Mouse (Mus musculus): Measurements from ENCODE around the gene Gm13275. TPM values are rescaled to one million over a fixed set of nuclear protein-coding genes. Genes with fewer than 3 reads are reported as not detected.

Gene Gm13275
- polyA plus RNA-seq (2012; rRNA removed) = 0.12 TPM in 1 of 2 replicates, not detected in the other

DNA sequence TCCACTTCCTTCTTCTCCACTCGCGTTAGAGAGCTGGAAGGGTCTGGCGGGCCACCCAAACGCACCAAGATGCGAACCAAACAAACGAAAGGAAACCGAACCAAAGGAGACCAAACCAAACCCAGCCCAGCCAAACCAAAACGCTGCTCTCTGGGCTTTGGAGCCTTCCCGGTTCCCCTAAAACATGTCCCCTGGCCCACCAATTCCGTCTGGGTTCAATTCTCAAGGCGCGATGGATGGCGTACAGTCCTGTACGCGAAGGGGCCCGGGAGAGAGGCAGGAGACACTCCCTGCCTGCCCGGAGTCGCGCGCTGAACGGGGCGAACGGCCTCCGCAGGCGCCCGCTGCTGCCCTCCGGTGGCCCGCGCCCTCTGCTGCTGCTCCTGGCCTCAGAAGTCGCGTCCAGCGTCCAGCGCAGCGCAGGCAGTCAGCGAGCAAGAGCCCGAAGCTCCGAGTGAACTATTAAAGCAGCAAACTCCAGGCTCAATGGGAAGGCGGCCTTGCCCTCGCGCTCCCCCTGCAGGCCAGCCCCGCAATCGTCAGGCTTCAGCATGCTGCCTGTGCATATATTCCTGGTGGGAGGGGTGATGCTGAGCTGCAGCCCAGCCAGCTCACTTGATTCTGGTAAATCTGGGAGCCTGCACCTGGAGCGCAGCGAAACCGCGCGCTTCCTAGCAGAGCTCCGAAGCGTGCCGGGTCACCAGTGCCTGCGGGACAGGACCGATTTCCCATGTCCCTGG lies at the start of gene Gm13275:
Gene Gm13275, plus strand, starts transcription at position 552 of the 740 bp plus-strand sequence.

DNA sequence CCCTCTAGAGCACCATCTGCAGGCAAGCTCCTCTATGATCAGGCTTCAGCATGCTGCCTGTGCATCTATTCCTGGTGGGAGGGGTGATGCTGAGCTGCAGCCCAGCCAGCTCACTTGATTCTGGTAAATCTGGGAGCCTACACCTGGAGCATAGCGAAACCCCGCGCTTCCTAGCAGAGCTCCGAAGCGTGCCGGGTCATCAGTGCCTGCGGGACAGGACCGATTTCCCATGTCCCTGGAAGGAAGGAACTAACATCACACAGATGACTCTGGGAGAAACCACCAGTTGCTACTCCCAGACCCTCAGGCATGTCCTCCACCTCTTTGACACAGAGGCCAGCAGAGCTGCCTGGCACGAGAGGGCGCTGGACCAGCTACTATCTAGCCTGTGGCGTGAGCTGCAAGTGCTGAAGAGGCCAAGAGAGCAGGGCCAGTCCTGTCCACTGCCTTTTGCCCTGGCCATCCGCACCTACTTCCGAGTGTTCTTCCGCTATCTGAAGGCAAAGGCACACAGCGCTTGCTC lies 39.4 kb upstream of the Gm13275 start, which contains the start of gene Gm13271:
Gene Gm13271, plus strand, starts transcription at position 51 of the 523 bp plus-strand sequence.

GRCm38 (mm10) chr4:88759610-88760268 lies 34.5 kb upstream of the Gm13275 start, which contains the start of gene Gm13283:
Gene Gm13283 (plus strand): TSS chr4:88760119.

GRCm38 (mm10) chr4:88773534-88773933 lies 20.8 kb upstream of the Gm13275 start, which contains the start of gene Gm13290:
Gene Gm13290 (plus strand): TSS chr4:88773834.

GRCm38 (mm10) chr4:88776622-88777021 lies 17.7 kb upstream of the Gm13275 start, which contains the start of gene Gm13289:
Gene Gm13289 (plus strand): TSS chr4:88776922.

DNA sequence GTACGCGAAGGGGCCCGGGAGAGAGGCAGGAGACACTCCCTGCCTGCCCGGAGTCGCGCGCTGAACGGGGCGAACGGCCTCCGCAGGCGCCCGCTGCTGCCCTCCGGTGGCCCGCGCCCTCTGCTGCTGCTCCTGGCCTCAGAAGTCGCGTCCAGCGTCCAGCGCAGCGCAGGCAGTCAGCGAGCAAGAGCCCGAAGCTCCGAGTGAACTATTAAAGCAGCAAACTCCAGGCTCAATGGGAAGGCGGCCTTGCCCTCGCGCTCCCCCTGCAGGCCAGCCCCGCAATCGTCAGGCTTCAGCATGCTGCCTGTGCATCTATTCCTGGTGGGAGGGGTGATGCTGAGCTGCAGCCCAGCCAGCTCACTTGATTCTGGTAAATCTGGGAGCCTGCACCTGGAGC lies 14.7 kb upstream of the Gm13275 start, which contains the start of gene Gm13272:
Gene Gm13272, plus strand, starts transcription at position 301 of the 400 bp plus-strand sequence.

GRCm38 (mm10) chr4:88781831-88782230 lies 12.5 kb upstream of the Gm13275 start, which contains the start of gene Ifnz:
Gene Ifnz (plus strand): TSS chr4:88782131.

DNA sequence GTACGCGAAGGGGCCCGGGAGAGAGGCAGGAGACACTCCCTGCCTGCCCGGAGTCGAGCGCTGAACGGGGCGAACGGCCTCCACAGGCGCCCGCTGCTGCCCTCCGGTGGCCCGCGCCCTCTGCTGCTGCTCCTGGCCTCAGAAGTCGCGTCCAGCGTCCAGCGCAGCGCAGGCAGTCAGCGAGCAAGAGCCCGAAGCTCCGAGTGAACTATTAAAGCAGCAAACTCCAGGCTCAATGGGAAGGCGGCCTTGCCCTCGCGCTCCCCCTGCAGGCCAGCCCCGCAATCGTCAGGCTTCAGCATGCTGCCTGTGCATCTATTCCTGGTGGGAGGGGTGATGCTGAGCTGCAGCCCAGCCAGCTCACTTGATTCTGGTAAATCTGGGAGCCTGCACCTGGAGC lies 8.9 kb upstream of the Gm13275 start, which contains the start of gene Gm13276:
Gene Gm13276, plus strand, starts transcription at position 301 of the 400 bp plus-strand sequence.

DNA sequence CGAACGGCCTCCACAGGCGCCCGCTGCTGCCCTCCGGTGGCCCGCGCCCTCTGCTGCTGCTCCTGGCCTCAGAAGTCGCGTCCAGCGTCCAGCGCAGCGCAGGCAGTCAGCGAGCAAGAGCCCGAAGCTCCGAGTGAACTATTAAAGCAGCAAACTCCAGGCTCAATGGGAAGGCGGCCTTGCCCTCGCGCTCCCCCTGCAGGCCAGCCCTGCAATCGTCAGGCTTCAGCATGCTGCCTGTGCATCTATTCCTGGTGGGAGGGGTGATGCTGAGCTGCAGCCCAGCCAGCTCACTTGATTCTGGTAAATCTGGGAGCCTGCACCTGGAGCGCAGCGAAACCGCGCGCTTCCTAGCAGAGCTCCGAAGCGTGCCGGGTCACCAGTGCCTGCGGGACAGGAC lies 5.9 kb upstream of the Gm13275 start, which contains the start of gene Gm13277:
Gene Gm13277, plus strand, starts transcription at position 231 of the 400 bp plus-strand sequence.

DNA sequence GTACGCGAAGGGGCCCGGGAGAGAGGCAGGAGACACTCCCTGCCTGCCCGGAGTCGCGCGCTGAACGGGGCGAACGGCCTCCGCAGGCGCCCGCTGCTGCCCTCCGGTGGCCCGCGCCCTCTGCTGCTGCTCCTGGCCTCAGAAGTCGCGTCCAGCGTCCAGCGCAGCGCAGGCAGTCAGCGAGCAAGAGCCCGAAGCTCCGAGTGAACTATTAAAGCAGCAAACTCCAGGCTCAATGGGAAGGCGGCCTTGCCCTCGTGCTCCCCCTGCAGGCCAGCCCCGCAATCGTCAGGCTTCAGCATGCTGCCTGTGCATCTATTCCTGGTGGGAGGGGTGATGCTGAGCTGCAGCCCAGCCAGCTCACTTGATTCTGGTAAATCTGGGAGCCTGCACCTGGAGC lies 3.0 kb upstream of the Gm13275 start, which contains the start of gene Gm13278:
Gene Gm13278, plus strand, starts transcription at position 301 of the 400 bp plus-strand sequence.

DNA sequence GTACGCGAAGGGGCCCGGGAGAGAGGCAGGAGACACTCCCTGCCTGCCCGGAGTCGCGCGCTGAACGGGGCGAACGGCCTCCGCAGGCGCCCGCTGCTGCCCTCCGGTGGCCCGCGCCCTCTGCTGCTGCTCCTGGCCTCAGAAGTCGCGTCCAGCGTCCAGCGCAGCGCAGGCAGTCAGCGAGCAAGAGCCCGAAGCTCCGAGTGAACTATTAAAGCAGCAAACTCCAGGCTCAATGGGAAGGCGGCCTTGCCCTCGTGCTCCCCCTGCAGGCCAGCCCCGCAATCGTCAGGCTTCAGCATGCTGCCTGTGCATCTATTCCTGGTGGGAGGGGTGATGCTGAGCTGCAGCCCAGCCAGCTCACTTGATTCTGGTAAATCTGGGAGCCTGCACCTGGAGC lies 2.8 kb downstream of the Gm13275 start, which contains the start of gene Gm13279:
Gene Gm13279, plus strand, starts transcription at position 301 of the 400 bp plus-strand sequence.

DNA sequence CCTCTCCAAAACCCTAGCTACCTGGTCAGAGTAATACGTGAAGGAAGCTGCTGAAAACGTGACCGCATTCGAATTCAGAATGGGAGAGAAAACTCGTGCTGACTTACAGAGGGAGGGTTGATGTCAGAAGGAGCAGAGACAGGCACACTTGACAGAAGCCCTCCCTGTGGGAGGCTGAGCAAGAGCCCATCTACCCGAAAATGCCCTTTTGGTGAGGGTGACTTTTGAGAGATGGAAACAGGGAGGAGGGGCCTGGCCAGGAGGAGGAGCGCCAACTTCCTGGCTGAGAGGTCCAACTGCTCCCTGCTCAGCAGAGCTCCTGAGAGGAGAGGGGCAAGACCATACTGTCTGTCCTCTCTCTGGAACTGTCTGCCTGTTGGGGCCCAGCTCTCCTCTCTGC lies 5.1 kb downstream of the Gm13275 start, which contains the start of gene Gm13285:
Gene Gm13285, plus strand, starts transcription at position 301 of the 400 bp plus-strand sequence.

GRCm38 (mm10) chr4:88802954-88803353 lies 8.7 kb downstream of the Gm13275 start, which contains the start of gene Gm13287:
Gene Gm13287 (plus strand): TSS chr4:88803254.

GRCm38 (mm10) chr4:88805231-88805630 lies 10.9 kb downstream of the Gm13275 start, which contains the start of gene Gm13288:
Gene Gm13288 (plus strand): TSS chr4:88805531.

GRCm38 (mm10) chr4:88815928-88816327 lies 21.6 kb downstream of the Gm13275 start, which contains the start of gene Ifna7:
Gene Ifna7 (plus strand): TSS chr4:88816228.

GRCm38 (mm10) chr4:88819659-88820058 lies 25.4 kb downstream of the Gm13275 start, which contains the start of gene Ifna11:
Gene Ifna11 (plus strand): TSS chr4:88819959.

DNA sequence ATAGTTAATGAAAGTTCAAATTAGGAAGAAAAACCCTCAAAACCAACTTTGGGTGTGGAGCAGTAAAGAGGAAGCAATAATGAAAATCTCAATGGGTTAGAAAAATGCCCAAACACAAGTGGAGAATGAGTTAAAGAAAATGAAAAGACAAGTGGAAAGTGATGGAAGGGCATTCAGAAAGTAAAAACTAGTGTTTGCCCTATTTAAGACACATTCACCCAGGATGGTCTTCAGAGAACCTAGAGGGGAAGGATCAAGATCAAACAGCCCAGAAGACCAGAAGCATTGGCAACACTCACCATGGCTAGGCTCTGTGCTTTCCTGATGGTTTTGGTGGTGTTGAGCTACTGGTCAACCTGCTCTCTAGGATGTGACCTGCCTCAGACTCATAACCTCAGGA lies 32.8 kb downstream of the Gm13275 start, which contains the start of gene Ifna6:
Gene Ifna6, plus strand, starts transcription at position 301 of the 400 bp plus-strand sequence.

GRCm38 (mm10) chr4:88835225-88835624 lies 40.9 kb downstream of the Gm13275 start, which contains the start of gene Ifna5:
Gene Ifna5 (plus strand): TSS chr4:88835525.

DNA sequence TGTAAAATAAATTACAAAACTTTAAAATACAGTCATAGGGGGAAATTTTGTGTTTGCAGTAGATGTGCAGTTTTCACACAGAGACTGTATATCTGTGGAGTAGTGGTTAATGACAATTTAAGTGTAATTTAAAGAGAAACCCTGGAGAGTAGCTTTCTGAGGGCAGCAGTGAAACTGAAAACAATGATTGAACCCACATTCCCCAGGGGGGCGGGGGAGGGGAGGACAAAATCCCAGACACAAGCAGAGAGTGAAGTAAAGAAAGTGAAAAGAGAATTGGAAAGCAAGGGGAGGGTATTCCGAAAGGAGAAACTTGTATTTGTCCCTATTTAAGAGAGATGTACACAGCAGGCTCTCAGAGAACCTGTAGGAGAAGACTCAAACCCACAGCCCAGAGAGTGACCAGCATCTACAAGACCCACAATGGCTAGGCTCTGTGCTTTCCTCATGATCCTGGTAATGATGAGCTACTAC lies 47.2 kb downstream of the Gm13275 start, which contains the start of gene Ifna4:
Gene Ifna4, plus strand, starts transcription at position 424 of the 474 bp plus-strand sequence.

